Mouse (Mus musculus): ENCODE measurements around the gene Cd300lg. TPM values are rescaled to one million over a fixed set of nuclear protein-coding genes. Genes with fewer than 3 reads are reported as not detected.

The Cd300lg gene
- polyA plus RNA-seq, 1 experiment from 2014 or later: 0.50 TPM

- Histone ChIP-seq H3K79me2 (ENCODE audit: inconsistent target) (no peaks in the 10 kb centered on the region), H3K4me3 (ENCODE audit: inconsistent target) (no peak overlapping the region), H3K27ac (no peak overlapping the region), H3K36me3 (ENCODE audit: inconsistent target) (no peaks in the 10 kb centered on the region)
- 78% methylated on average over 6 of the region's 6 CpGs for WGBS (ENCODE audit: missing documents)
Measured at GRCm38 (mm10) chr11:102015472-102015871, 25.8 kb upstream of the Cd300lg start.

DNA sequence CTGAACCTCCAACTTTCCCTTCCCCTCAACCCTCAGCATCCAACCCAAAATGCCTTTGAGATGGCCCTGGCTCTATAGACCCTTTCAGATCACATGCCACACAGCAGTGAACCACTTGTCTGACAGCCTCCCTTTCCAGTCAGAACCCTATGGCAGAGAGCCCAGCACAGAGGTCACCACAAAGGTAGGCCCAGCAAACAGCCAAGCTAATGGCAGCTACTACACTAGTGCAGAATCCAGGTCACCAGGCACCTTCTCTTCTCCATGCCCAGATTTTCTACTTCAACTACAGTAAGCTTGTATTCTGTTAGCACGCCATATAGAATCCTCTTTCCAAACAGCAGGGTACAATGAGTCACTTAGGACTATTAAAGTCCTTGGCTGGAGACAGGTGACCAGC, 25.2 kb upstream of the Cd300lg start:
- H3K79me2 ChIP-seq (ENCODE audit: inconsistent target): no peaks in the 10 kb centered on the region
- H3K27ac ChIP-seq: no peak overlapping the region
- no peaks in the 10 kb centered on the region for H3K36me3 ChIP-seq (ENCODE audit: inconsistent target)
- WGBS (ENCODE audit: missing documents): 100% methylated on average over 1 of the region's 1 CpGs
- H3K4me3 ChIP-seq (ENCODE audit: inconsistent target): no peak overlapping the region

DNA sequence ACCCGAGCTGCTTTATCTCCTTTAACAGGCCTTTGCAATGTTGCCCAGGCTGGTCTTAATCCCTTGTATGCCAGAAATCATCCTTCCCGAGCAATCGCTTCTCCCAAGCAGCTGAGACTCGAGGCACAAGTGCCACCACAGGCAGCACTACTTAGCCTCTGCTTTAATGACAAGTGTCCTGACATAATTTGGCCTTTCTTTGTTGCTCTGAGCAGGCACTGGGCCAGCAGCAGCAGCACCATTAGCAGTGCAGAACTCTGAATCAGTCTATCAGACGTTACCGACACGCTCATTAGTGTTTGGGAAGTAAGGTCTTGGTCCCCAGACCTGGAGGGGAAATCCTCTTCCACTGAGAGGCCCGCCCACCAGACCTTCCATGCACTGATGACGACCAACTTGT, 21.6 kb upstream of the Cd300lg start:
- 80% methylated on average over 9 of the region's 9 CpGs for WGBS (ENCODE audit: missing documents)
- H3K27ac ChIP-seq: no peak overlapping the region

GRCm38 (mm10) chr11:102021196-102021595, 20.1 kb upstream of the Cd300lg start:
- Histone ChIP-seq H3K36me3 (ENCODE audit: inconsistent target) (no peaks in the 10 kb centered on the region), H3K79me2 (ENCODE audit: inconsistent target) (no peaks in the 10 kb centered on the region), H3K27ac (no peak overlapping the region), H3K4me3 (ENCODE audit: inconsistent target) (no peak overlapping the region)
- 91% methylated on average over 5 of the region's 5 CpGs for WGBS (ENCODE audit: missing documents)

More for the DNA sequence above, 21.6 kb upstream of the Cd300lg start:
- Histone ChIP-seq H3K36me3 (ENCODE audit: inconsistent target) (no peaks in the 10 kb centered on the region), H3K79me2 (ENCODE audit: inconsistent target) (no peaks in the 10 kb centered on the region), H3K4me3 (ENCODE audit: inconsistent target) (no peak overlapping the region)

- 85% methylated on average over 13 of the region's 13 CpGs for WGBS (ENCODE audit: missing documents)
- Histone ChIP-seq H3K79me2 (ENCODE audit: inconsistent target) (no peaks in the 10 kb centered on the region), H3K27ac (no peak overlapping the region), H3K36me3 (ENCODE audit: inconsistent target) (no peaks in the 10 kb centered on the region), H3K4me3 (ENCODE audit: inconsistent target) (no peak overlapping the region)
Measured at GRCm38 (mm10) chr11:102023406-102023805, 17.9 kb upstream of the Cd300lg start.

DNA sequence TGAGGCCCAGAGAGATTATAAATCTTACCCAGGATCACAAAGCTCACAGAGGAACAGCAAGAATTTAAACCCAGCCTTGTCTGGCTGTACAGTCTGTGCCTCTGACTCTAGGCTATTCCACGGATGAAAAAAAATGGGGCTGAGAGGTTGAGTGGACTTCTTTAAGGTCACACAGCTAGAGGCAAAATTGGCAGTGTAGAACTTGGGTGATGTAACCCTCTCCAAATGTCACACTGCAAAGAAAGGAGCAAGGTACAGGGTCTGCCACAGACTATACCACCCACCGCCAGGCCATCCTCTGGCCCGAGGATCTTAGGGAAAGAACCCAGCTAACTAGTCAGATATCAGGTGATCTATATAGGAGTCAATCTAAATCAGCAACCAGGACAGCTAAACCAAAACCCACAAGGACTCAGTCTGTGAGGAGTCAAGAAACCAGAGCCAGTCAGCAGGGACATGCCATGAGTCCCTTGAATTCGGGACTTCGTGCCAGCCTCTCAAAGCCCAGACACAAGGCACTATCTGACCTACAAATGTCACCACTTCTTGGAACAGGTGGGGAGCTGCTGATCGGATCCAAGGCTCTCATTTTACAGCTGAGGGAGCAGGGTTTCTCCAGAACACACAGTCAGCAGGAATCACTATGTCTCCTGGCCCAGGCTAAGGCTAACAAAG, 17.1 kb upstream of the Cd300lg start:
- no peaks in the 10 kb centered on the region for H3K79me2 ChIP-seq (ENCODE audit: inconsistent target)
- H3K27ac ChIP-seq: no peak overlapping the region
- H3K36me3 ChIP-seq (ENCODE audit: inconsistent target): no peaks in the 10 kb centered on the region
- WGBS (ENCODE audit: missing documents): 92% methylated on average over 6 of the region's 6 CpGs
- H3K4me3 ChIP-seq (ENCODE audit: inconsistent target): no peak overlapping the region

GRCm38 (mm10) chr11:102024875-102025274, 16.4 kb upstream of the Cd300lg start:
- 88% methylated on average over 4 of the region's 4 CpGs for WGBS (ENCODE audit: missing documents)
- H3K27ac ChIP-seq: no peak overlapping the region
- H3K79me2 ChIP-seq (ENCODE audit: inconsistent target): no peaks in the 10 kb centered on the region
- H3K36me3 ChIP-seq (ENCODE audit: inconsistent target): no peaks in the 10 kb centered on the region
- H3K4me3 ChIP-seq (ENCODE audit: inconsistent target): no peak overlapping the region

GRCm38 (mm10) chr11:102025354-102025753, 16.0 kb upstream of the Cd300lg start:
- no peaks in the 10 kb centered on the region for H3K36me3 ChIP-seq (ENCODE audit: inconsistent target)
- H3K27ac ChIP-seq: no peak overlapping the region
- H3K79me2 ChIP-seq (ENCODE audit: inconsistent target): no peaks in the 10 kb centered on the region
- no peak overlapping the region for H3K4me3 ChIP-seq (ENCODE audit: inconsistent target)
- 82% methylated on average over 7 of the region's 7 CpGs for WGBS (ENCODE audit: missing documents)

DNA sequence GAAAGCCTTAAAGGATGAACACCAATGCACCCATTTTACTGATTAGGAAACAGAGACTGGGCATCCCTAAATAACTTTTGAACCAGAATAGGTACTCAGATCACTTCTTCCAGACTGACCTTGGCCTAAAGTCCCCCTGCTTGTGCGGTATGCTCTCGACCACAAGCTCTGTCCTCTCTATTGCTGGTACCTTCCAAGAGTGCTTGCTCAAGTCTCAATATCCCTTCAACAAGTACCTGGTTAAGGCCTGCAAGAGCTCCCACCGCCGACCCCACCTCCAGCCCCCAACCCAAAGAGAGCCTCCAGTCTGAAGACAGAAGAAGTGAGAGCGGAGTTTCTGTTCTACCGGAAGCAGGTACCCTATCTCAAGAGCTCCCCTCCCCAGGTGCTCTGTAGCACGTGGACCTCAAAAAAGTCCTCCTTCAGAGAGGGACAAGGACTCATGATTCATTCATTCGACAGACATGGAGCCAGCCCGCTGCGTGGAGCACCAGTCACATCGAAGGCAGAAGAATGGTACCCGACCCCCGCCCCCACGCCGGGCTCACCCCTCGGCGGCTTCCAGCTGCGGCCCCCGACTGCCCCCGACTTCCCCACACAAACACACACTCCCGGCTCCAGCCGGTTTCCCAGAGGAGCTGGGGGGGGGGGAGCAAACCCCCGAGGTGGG, 15.2 kb upstream of the Cd300lg start:
- WGBS (ENCODE audit: missing documents): 13% methylated on average over 20 of the region's 23 CpGs
- no peaks in the 10 kb centered on the region for H3K79me2 ChIP-seq (ENCODE audit: inconsistent target)
- no peak overlapping the region for H3K27ac ChIP-seq
- H3K4me3 ChIP-seq (ENCODE audit: inconsistent target): no peak overlapping the region
- no peaks in the 10 kb centered on the region for H3K36me3 ChIP-seq (ENCODE audit: inconsistent target)

- no peaks in the 10 kb centered on the region for H3K79me2 ChIP-seq (ENCODE audit: inconsistent target)
- H3K36me3 ChIP-seq (ENCODE audit: inconsistent target): no peaks in the 10 kb centered on the region
- WGBS (ENCODE audit: missing documents): 1% methylated on average over 46 of the region's 73 CpGs
- H3K27ac ChIP-seq: no peak overlapping the region
- no peak overlapping the region for H3K4me3 ChIP-seq (ENCODE audit: inconsistent target)
Measured at GRCm38 (mm10) chr11:102026694-102027360, 14.5 kb upstream of the Cd300lg start.

DNA sequence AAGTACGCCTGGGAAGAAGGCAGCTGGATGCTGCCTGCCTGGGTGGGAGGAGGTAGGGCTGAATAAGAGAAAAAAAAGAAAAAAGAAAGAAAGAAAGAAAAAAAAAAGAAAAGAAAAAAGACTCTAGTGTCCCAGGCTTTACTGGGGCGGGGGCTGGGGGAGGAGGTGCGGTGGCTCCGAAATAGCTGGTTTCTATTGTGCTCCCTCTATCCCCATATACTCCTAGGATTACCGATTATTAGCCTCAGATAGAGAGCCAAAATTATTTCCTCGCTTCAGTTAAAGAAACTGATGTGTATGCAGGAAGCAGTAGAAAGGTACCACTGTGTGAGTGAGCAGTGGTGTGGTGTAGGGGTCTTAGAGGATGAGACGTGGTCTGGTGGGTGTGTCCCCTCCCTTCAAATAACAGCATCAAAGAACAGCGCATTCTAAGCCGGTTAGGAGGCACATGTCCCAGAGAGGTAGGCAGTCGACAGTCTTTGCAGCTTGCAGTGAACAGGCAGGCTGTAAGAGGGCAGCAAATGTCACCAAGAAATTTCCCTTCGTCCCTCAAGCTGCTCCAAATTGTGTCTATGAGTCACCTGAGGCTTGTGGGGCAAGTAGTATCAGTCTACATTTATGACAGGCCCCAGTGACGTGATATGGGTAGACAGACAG, 13.8 kb upstream of the Cd300lg start:
- no peaks in the 10 kb centered on the region for H3K36me3 ChIP-seq (ENCODE audit: inconsistent target)
- 16% methylated on average over 11 of the region's 12 CpGs for WGBS (ENCODE audit: missing documents)
- H3K4me3 ChIP-seq (ENCODE audit: inconsistent target): no peak overlapping the region
- no peak overlapping the region for H3K27ac ChIP-seq
- H3K79me2 ChIP-seq (ENCODE audit: inconsistent target): no peaks in the 10 kb centered on the region

- no peak within 1 kb of the TSS for H3K4me3 ChIP-seq (ENCODE audit: inconsistent target)
- WGBS (ENCODE audit: missing documents): 88% methylated on average over 6 of the region's 6 CpGs
- no peaks in the 10 kb centered on the region for H3K79me2 ChIP-seq (ENCODE audit: inconsistent target)
- H3K27ac ChIP-seq: no peak within 1 kb of the TSS
- no peaks in the 10 kb centered on the region for H3K36me3 ChIP-seq (ENCODE audit: inconsistent target)
Measured at GRCm38 (mm10) chr11:102028087-102028816, 13.1 kb upstream of the Cd300lg start, which contains the start of gene Mpp3. Mpp3 (minus strand) TSS chr11:102028461.

DNA sequence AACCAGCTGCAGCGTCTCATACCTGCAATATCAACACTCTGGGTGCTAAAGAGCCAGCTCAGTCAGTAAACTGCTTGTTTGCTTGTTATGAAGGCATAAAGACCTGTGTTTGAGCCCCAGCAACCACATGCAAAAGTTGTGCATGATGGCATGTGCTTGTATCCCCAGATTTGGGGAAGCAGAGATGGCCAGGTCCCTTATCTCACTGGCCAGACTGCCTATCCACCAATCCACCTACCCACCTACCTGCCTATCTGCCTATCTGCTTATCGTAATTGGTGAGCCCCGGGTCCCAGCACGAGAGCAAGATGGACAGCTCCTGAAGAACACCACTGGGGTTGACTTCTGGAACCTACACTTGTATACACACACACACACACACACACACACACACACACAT, 12.0 kb upstream of the Cd300lg start:
- no peak overlapping the region for H3K4me3 ChIP-seq (ENCODE audit: inconsistent target)
- no peaks in the 10 kb centered on the region for H3K79me2 ChIP-seq (ENCODE audit: inconsistent target)
- WGBS (ENCODE audit: missing documents): 52% methylated on average over 4 of the region's 4 CpGs
- H3K36me3 ChIP-seq (ENCODE audit: inconsistent target): no peaks in the 10 kb centered on the region
- H3K27ac ChIP-seq: no peak overlapping the region

DNA sequence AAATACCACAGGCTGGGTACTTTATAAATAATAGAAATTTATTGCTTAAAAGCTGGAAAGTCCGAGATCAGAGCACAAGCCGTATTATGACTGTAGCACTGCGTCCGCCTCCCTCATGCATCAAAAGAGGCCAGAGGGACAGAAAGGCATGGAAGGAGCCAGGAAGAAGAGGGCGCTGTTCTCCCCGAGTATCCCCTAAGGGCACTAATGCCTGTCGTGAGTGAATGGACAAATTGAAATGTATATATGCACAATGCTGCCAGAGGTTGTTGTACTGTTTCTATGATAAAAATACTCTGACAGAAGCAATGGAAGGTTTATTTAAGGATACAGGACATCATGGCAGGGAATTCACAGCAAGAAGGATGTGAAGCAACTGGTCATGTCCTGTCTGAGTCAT, 11.3 kb upstream of the Cd300lg start:
- Histone ChIP-seq H3K4me3 (ENCODE audit: inconsistent target) (no peak overlapping the region), H3K36me3 (ENCODE audit: inconsistent target) (no peaks in the 10 kb centered on the region), H3K27ac (no peak overlapping the region), H3K79me2 (ENCODE audit: inconsistent target) (no peaks in the 10 kb centered on the region)
- 56% methylated on average over 7 of the region's 7 CpGs for WGBS (ENCODE audit: missing documents)
